Mouse (Mus musculus): ENCODE results near the gene Fbxl17.

The Fbxl17 gene

DNA sequence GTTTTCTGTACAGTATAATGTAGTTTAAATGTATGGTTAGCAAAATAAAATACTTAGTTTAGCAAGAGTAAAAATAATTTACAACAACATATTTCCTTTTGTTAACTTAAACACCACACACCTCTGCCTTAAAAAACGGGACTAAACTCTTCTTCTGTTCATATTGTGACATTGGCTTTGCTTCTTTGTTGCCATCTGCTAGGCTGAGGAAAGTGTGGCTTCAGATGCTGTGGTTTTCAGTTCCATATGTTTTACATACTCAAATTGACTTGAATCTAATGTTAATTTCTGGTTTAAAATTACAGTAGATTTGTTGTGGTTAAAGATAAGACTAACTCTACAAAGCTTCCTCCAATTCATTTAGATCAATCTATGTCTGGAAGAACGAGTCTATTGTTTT lies 218.8 kb downstream of the Fbxl17 start:
- DNase-seq (ENCODE audit: low read depth, low spot score), result no peak

DNA sequence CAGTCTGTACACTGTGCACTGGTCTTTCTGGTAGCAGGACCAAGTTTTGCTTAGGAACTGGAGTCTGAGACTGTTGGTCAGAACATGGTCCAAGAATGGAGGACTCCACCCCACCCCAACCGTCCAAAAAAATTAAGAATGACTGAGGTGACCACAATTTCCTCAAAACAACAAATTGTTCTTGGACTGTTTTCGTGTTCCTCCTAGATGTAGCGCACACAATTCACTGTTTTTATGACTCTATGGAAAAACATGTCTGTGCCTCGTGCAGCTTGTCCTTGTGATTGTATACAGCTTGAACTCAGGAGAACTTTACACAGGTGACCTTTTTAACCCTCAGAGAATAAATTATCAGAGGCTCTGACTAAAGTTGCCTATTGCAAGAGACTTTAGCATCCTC lies 220.7 kb downstream of the Fbxl17 start:
- DNase-seq (ENCODE audit: low read depth, low spot score), result no peak

DNA sequence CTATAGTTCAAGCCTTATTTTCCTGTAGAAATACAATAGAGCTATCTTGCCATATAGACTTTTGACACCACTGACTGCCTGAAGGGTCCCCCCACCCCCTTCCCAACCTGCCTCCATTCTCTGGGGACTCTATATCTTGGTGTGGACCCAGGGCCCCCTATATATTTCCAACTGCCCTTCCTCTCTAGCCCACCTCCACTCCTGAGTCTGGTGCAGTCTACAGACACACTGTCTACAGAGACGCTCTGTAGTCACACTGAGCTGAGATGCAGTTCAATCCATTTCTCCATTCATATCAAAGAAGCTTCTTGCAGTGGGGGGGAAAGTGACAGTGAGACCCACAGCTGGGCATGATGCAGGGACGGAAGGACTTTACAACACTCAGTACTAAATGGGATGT lies 226.5 kb downstream of the Fbxl17 start:
- no peak for DNase-seq (ENCODE audit: low read depth, low spot score)

DNA sequence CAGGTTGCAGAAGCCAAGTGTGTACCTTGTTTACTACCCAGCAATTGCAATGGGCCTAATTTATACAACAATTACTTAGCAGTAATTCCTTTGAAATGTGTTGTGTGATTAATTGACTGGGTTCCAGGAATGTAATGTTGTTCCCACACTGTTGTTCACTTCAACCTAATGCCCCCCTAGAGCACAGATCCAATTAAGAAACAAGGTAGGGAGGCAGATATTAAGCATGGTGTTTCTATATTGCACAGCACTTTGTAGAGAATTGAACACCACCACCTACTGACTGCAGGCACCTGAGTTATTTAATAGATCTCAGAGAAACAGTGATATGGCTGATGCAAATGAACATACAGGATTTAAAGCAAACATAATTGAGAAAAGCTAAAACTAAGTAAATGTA lies 226.9 kb downstream of the Fbxl17 start:
- DNase-seq (ENCODE audit: low read depth, low spot score), result no peak

DNA sequence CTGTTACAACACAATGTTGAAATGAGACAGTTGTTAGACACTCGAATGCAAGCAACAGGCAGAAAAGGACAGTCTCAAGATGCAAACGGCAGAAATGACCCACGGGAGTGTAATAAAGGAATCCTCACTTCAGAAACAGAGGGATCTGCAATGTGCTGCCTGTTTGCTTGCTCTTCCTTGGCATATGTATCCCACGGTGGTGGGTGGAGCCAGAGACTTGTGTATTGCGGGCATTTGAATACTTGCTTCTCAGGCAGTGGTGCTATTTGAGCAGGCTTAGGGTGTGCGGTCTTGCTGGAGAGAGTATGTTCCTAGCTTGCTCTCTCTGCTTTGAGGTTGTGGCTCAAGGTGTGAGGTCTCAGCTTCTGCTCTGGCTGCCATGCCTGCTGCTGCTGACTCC lies 228.8 kb downstream of the Fbxl17 start:
- DNase-seq (ENCODE audit: low read depth, low spot score), result no peak

DNA sequence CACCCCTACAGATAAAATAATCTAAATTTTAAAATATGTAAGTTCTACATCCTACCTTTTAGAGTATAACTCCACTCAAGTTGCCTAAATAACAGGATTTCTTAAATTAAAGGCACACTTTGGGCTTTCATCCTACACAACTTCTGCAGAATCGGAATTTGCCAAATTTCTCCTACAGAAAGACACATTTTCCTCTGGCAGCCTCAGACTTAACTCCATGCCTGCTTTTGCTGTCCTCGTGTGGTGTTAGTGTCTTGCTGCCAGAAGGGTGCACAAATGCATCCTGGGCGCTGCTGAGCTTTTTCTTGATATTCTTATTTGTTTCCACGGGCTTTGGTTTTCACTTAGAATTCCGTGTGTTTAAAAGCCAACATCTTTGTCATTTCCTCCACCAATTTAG lies 229.3 kb downstream of the Fbxl17 start:
- DNase-seq (ENCODE audit: low read depth, low spot score), result no peak

DNA sequence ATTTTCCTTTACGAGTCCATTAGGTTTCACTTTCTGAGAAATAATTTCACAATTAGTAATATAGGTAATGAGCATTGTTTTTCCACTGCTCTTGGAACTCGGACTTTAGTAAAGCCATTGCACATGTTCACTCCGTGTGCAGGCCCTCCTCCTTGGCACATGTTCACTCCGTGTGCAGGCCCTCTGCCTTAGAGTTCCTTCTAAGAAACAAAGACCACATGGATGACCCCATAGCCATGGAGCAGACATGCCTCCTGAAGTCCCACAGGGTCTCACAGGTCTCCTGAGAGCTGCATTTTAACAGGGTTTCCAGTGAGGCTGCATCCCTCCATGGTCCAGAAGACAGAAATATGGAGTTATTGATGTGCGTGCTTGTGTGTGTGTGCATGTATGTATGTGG lies 237.1 kb downstream of the Fbxl17 start:
- DNase-seq (ENCODE audit: low read depth, low spot score), result no peak

DNA sequence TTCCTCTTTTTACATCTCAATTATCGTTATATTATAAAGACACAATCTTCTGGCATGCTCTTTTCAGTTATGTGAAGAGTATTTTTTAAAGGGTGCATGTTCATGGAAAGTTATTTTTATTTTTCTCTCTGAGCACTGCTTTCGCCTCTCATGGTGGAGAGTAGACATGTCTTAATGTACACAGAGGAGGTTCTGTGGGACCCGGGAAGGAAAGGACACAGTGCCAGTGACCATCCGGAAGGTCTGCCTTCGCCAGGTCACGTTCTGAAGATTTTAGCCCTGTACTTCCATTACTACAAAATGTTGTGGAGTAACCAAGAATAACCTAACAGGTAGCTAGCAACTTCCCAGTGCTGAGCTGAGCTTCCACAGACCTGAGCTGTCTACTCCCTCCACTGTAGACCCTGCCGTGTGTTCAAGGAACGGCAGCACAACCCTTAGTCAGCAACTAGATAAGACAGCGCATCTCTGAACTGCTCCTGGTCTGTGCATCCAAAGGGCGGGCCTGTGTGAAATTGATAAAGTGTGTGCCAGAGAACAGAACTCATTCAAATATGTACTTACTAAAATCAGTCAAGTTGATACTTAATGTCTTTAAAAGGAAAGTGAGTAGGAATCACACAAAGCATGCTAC lies 238.2 kb downstream of the Fbxl17 start:
- DNase-seq (ENCODE audit: low read depth, low spot score), result no peak

DNA sequence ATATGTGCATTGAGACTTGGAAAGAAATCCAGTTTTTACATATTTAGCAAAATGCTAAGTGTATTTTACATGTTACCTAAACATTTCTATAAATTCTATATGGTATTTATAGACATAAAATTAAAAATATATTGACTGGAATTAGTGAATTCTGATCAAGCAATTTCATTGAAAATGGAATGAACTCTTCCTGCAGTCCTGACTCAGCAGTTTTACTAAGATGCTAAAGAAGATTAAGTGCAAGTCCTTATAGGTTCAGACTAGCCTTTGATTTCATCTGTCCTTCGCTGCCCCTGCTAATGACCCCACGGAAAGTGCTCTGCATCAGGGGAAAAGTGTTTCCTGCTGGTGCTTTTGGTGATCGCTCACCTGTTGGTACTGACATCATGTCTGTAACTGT lies 240.7 kb downstream of the Fbxl17 start:
- DNase-seq (ENCODE audit: low read depth, low spot score), result no peak

DNA sequence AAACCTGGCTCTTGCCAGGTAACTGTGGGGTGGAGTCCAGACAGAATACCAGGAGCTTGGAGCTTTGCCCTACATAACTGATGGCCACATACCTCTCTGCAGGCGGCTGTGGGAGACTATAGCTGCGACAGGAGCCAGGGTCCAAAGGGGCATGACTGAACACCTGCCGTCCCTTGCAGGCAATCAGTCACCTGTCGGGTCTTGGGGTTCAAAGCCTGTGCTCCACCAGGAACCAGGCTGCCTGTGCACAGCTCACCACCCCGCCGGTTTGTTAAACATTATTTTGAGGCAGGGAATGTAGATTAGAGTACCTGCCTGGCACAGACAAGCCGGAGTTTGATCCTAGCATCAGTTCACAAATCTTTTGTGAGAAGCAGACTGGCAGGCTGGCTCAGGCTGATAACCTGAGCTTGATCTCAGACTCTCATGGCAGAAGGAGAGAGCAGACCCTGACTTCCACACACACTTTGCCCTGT lies 253.6 kb downstream of the Fbxl17 start:
- no peak for DNase-seq (ENCODE audit: low read depth, low spot score)

DNA sequence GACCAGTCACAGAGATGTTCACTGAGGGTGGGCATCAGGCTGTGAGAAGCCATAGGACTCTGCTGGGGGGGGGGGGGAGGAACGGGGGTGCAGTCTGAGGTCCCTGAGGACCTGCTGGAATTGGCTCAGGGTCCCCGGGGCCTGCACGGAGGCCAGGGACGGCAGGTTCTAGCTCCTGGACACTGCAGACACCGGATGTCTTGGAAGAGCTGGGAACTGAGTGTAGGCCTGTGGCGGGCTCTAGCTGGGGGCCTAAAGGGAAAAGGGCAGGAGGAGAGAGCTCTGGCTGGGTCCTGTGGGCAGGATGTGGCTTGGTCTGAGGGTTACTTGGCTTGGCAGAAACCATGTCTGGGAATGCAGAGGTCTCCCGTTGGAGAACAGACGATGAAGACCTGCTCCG lies 254.3 kb downstream of the Fbxl17 start:
- DNase-seq (ENCODE audit: low read depth, low spot score), result no peak

DNA sequence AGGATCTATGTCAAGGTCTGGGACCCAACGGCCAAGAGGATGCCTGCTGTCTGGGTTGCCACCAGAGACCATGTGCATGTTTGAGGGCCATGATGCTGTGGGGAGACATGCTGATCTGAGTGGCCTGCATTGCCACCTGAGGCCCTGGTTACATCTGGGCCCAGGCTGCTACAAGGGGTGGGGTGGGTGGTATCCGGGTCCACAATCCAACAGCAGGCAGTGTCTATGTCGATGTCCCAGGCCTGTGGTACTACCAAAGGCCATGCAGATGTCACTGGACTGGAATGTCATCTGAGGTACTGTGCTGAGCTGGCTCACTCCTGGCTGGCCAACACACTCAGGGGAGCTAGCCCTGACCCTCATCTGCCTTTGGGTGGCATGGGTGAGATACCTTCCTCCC lies 257.1 kb downstream of the Fbxl17 start:
- DNase-seq (ENCODE audit: low read depth, low spot score), result no peak

DNA sequence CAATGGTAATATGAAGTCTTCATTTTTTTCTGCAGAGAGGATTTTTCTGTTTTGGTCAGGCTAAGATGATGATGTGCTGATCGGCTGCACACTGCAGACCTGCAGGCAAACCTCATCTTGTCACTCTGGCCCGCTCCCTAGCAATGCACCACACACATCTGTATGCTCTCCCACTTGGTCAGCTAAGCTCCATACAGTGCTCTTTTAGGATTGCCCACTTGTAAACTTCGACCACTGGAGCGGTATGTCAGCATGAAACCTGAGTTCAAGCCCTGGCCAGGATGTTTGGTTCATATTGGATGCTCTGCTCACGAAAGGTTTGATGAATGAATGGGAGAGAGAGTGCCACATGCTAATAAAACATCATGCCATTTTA lies 259.1 kb downstream of the Fbxl17 start:
- no peak for DNase-seq (ENCODE audit: low read depth, low spot score)

DNA sequence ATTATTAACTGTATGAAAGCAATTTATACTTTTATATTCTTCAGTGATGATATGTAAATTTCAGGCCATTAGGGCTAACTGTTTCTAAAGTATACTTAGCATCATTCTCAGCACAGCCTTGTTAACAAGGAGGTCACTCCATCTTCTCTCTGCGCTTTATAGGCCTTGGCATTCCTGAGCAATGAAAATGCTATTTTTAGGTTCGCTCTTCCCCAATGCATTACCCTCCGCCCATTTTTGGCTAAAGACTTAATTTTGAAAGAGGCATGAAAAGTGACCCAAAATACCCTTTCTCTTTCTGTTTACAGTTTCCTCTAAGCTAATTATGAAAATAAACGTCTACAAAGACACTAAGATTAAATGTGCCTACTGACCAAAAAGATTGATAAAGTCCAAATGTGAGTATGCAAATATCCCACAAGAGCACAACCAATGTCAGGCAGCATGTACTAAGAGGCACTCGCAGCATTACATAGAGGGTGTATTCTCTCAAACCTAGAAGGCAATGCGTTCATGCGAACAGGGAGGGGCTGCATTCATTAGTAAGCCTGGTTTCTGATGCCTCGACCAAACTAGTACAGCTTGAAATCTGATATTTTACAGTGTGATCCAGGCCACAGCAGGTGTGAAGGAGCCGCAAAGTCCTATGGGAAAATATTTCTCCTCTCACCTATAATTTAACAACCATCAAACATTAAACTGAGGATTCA lies 259.6 kb downstream of the Fbxl17 start:
- DNase-seq (ENCODE audit: low read depth, low spot score), result no peak

DNA sequence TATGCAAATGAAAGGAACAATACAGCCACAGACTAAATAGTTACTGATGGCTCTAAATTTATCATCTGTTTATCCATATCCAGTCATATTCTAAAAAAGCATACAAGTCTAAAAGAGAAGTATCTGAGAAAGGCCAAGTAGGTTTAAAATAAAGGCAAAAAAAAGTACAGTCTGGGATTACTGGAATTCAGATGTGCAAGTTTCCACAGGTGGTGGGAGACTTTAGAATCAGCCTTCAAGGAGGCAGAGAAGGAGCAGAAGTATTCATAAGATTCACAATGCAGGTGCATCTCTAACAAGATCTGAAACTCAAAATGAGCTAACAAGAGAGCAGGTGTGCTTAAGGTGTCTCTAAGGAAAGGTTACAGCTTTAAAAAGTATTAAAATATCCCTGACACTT lies 263.0 kb downstream of the Fbxl17 start:
- no peak for DNase-seq (ENCODE audit: low read depth, low spot score)

DNA sequence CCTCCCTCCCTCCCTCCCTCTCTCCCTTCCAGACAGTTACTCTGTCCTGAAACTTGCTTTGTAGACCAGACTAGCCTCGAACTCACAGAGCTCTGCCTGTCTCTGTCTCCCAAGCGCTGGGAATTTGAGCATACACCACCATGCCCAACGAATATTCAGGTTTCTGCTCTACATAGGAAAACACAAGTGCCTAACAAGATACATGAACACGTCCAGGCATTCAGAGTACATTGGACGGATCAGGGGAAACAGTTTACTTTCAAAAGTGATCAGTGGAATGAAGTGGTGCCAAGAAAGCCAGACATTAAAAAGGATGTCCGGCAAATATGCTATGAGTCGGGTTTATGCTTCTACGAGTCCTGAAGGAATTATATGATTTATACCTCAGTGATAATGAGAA lies 263.6 kb downstream of the Fbxl17 start:
- no peak for DNase-seq (ENCODE audit: low read depth, low spot score)

DNA sequence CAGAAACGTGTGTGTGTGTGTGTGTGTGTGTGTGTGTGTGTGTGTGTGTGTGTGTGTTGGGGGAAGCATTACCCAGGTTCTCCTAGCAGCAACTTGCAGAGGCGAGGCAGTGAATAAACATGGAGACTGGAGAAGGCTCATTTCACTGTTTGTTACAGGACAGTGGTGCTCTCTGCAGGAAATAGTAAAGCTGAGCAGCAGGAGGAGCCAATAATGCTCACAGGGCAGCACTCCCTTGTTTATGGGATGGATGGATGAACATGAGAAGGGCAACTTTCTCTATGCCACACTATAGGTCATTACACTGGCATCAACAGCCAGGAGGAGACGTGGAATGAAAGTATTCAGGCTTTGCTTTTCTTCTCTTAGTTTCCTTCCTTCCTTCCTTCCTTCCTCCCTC lies 264.0 kb downstream of the Fbxl17 start:
- DNase-seq (ENCODE audit: low read depth, low spot score), result no peak

DNA sequence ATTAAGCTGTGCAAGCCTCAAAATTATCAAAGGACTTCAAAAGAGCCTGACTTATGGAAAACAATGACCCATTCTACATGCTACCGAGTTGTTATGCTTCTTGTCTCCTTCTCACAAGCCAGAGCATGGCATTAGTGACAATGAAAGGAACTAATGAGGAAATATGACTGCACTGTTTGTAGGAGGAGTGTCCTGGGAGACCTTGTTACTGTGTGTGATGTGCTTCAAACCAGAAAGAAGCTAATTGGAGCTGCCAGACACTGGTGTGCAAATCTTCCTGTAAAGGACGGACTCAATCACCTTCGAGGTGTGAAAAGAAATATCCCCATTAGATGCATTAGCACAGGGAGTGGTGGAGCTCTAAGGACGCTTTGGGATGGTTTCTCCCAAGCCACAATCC lies 270.7 kb downstream of the Fbxl17 start:
- DNase-seq (ENCODE audit: low read depth, low spot score), result no peak

DNA sequence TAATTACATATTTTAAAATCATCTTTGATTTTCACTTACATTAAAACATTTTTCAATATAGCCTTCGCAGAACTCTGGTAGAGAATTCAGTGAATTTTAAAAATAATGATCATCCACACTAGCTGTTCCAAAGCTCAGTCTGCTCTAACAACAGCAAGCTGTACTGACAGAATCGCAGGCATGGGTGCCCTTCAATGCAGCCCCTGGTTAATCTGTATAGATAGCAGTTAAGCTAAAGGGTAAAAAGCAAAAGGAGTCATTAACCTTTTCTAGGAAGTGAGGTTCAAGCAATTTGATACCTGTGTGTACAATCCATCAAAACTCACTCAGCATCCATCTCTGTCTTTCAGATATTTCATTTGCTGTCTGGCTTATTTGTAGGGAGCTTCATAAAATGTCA lies 273.4 kb downstream of the Fbxl17 start:
- no peak for DNase-seq (ENCODE audit: low read depth, low spot score)

DNA sequence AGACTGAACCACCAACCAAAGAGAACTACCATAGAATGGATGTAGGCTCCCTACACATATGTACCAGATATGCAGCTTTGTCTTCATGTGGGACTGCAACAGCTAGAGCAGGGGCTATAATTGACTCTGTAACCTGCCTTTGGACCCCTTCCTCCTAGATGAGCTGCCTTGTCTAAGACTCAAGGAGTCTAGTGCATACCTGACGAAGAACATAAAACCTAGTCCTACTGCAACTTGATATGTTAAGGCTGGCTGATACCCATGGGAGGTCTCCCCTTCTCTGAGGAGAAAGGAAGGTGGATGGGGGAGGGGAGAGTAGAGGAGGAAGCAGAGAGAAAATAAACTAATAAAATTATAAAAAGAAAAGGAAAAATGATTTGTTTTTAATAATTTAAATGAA lies 273.9 kb downstream of the Fbxl17 start:
- DNase-seq (ENCODE audit: low read depth, low spot score), result no peak

DNA sequence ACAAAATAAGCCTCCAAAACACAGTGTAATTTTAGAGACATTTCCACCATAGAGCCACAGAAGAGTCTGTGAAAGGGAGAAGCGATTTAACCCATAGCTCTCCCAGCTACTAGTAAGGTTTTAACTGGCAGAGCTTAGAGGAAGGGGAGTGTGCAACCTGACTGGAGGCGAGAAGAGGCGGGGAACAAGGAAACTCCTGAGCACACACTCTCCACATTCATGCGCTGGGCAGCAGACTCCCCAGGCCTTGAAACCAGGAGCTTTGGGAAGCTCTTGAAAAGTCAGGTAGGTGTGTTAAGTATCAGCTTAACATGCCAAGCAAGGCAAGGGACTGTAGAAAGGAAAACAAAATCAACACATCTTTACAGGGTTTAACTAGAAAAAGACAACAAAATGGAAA lies 276.1 kb downstream of the Fbxl17 start:
- no peak for DNase-seq (ENCODE audit: low read depth, low spot score)

DNA sequence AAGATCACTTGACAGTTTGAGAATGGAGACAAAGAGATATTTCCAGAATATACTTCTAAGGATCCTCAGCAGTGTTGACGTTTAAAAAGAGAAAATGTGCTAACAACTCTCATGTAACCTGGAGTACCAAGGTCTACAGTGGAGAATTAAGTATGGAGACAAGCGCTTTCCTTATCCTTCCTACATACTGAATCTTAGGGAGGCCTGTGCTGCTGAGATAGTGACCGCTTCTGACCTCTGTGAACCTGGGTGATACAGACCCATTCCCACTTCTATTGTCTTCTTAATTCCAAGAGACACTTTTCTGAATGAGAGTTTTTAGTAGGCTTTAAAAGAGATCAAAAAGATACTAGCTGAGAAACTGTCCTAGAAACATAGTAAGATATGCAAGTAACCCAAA lies 278.2 kb downstream of the Fbxl17 start:
- DNase-seq (ENCODE audit: low read depth, low spot score), result no peak

DNA sequence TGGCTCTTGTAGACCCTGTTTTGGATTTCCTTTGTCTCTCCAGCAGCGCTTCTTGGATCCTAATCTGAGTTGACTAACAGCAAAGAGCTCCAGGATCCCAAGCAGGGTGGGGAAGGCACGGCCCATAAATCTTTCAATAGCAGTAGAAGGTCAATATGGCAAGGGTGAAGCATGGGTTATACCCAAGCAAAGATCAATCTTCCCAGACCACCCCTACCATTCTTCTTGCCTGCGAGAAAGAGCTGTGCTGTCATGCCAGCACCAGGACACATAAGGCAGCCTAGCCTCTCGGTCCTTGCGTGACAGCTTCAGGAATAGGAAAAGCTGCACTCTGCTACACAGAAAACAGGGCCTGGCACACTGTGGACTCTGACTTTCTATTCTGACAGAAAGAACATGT lies 279.0 kb downstream of the Fbxl17 start:
- DNase-seq (ENCODE audit: low read depth, low spot score), result no peak

DNA sequence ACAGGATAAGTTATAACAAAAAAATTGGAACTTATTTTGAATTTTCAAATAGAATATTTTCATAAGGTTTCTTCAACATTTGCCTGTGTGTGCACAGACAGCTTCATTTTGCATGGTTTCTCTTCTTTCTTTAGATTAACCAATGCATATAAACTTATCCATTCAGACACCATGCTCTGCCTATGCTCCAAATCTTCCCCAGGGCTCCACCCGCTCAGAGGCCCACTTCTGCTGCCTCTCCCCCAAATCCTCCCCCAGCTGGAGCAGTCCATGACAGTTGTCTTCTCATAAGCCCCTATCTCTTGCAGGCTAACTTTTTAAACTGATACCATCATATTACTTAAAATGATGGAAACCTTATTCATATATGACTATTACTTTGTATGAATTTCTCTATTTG lies 282.8 kb downstream of the Fbxl17 start:
- DNase-seq (ENCODE audit: low read depth, low spot score), result no peak

All from forelimb bud, embryonic 11.5 days (tissue).